Mouse (Mus musculus): Measurements from ENCODE around the gene Scn8a. TPM values are rescaled to one million over a fixed set of nuclear protein-coding genes. Genes with fewer than 3 reads are reported as not detected.

Scn8a gene
- polyA plus RNA-seq, 1 experiment from 2014 or later = 9.1 TPM

DNA sequence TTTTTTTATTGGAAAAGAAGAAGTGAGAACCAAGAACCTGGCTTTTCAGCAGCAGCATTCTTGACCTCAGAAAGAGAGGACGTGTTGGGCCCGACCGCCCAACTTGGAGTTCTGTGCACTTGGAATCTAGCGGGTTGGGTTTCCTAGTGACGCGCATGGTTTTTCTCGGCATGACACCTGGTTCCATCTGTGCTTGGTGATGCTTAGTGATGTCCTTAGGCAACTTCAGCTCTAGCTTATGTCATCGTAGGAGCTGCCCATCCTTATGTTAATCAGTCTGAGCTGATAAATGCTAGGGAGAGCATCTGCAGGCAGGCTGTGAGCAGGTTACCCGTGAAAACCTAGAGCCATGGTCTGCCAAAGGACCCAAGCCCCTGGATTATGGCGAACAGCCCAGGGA lies 120.6 kb downstream of the Scn8a start:
- 90% methylated on average over 10 of the region's 10 CpGs for WGBS
- Histone ChIP-seq H3K27me3 (no peaks in the 10 kb centered on the region), H3K4me3 (replicated peaks) (no peak overlapping the region), H3K4me2 (no peak overlapping the region), H3K4me1 (replicated peaks) (no peaks in the 10 kb centered on the region), H3K36me3 (no peaks in the 10 kb centered on the region), H3K27ac (no peak overlapping the region), H3K9me3 (no peaks in the 10 kb centered on the region), H3K9ac (replicated peaks) (no peak overlapping the region)
- ATAC-seq (ENCODE audit: insufficient number of reproducible peaks, insufficient read depth, low FRiP score, low TSS enrichment, low read depth) = no peak

DNA sequence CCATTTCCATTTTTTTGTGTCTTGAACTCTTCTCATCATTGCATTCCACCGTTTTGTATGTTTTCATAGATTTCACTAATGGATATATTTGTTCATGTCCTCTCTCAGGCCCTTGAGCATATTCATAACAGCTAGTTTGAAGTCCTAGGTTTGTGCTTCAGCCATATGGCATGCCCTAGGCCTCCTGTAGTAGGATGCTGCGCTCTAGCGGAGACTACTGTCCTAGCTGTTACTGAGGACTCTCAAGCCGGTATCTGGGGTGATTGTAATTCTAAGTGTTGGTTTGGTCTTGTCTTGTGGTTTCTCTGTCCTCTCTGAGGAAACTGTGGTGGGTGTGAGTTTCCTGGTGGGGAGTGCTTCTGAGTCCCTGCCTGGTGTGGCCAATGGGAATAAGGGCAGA lies 127.4 kb downstream of the Scn8a start:
- H3K9me3 ChIP-seq = no peaks in the 10 kb centered on the region
- no peaks in the 10 kb centered on the region for H3K4me1 ChIP-seq (replicated peaks)
- ATAC-seq (ENCODE audit: insufficient number of reproducible peaks, insufficient read depth, low FRiP score, low TSS enrichment, low read depth) = no peak
- no peak overlapping the region for H3K9ac ChIP-seq (replicated peaks)
- no peak overlapping the region for H3K4me2 ChIP-seq
- H3K36me3 ChIP-seq = no peaks in the 10 kb centered on the region
- 25% methylated on average over 4 of the region's 4 CpGs for WGBS
- no peak overlapping the region for H3K27ac ChIP-seq
- no peaks in the 10 kb centered on the region for H3K27me3 ChIP-seq
- no peak overlapping the region for H3K4me3 ChIP-seq (replicated peaks)

DNA sequence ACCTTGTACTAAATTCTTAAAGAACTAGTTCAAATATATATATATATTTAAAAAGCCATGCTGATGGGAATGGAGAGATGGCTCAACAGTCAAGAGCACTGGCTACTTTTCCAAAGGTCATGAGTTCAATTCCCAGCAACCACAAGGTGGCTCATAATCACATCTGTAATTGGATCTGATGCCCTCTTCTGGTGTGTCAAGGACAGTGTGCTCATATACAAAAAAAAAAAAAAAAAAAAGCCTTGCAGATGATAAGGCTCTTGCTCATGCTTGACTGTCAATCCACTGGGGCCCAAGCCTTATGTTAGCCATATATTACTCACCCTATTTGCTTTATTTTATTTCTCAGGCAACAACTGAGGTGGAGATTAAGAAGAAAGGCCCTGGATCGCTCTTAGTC lies 132.0 kb downstream of the Scn8a start:
- WGBS = 98% methylated on average over 1 of the region's 1 CpGs
- Histone ChIP-seq H3K4me3 (replicated peaks) (no peak overlapping the region), H3K36me3 (no peaks in the 10 kb centered on the region), H3K9ac (replicated peaks) (no peak overlapping the region), H3K4me1 (replicated peaks) (peaks cover 1% of the 10 kb centered on the region), H3K27ac (no peak overlapping the region), H3K4me2 (no peak overlapping the region), H3K9me3 (no peaks in the 10 kb centered on the region), H3K27me3 (peaks cover 3% of the 10 kb centered on the region; the same call in 1 of the 2 replicates)
- ATAC-seq (ENCODE audit: insufficient number of reproducible peaks, insufficient read depth, low FRiP score, low TSS enrichment, low read depth) = no peak

DNA sequence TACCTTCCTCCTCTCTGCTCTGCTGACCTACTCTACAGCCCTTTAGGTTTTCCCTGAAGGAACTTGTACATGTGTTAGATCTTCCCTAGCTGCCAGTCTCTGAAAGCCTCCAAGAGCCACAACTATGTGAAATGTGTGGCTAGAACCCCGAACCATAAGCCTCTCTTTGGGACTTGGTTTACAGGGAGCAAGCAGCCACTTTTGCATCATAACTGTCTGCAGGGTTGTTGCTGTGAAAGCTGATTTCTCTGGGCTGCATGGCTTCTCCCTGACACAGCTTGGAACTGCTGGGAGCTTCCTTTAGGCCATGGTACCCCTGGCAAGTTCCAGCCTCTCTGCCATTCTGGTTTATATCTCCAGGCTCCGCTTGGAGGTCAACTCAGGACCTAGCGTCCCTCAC lies 132.8 kb downstream of the Scn8a start:
- H3K4me2 ChIP-seq = no peak overlapping the region
- H3K9me3 ChIP-seq = no peaks in the 10 kb centered on the region
- 83% methylated on average over 3 of the region's 3 CpGs for WGBS
- H3K27ac ChIP-seq = no peak overlapping the region
- peaks cover 3% of the 10 kb centered on the region; the same call in 1 of the 2 replicates for H3K27me3 ChIP-seq
- H3K36me3 ChIP-seq = no peaks in the 10 kb centered on the region
- no peak overlapping the region for H3K4me3 ChIP-seq (replicated peaks)
- no peak overlapping the region for H3K9ac ChIP-seq (replicated peaks)
- peaks cover 8% of the 10 kb centered on the region for H3K4me1 ChIP-seq (replicated peaks)
- no peak for ATAC-seq (ENCODE audit: insufficient number of reproducible peaks, insufficient read depth, low FRiP score, low TSS enrichment, low read depth)

- no peak overlapping the region for H3K4me3 ChIP-seq (replicated peaks)
- ATAC-seq (ENCODE audit: insufficient number of reproducible peaks, insufficient read depth, low FRiP score, low TSS enrichment, low read depth) = no peak
- no peaks in the 10 kb centered on the region for H3K9me3 ChIP-seq
- no peak overlapping the region for H3K27ac ChIP-seq
- peaks cover 3% of the 10 kb centered on the region; the same call in 1 of the 2 replicates for H3K27me3 ChIP-seq
- H3K4me1 ChIP-seq (replicated peaks) = peaks cover 8% of the 10 kb centered on the region
- WGBS = 69% methylated on average over 3 of the region's 3 CpGs
- no peak overlapping the region for H3K4me2 ChIP-seq
- H3K36me3 ChIP-seq = no peaks in the 10 kb centered on the region
- H3K9ac ChIP-seq (replicated peaks) = no peak overlapping the region
Measured at GRCm38 (mm10) chr15:101004538-101004937, 134.9 kb downstream of the Scn8a start.

DNA sequence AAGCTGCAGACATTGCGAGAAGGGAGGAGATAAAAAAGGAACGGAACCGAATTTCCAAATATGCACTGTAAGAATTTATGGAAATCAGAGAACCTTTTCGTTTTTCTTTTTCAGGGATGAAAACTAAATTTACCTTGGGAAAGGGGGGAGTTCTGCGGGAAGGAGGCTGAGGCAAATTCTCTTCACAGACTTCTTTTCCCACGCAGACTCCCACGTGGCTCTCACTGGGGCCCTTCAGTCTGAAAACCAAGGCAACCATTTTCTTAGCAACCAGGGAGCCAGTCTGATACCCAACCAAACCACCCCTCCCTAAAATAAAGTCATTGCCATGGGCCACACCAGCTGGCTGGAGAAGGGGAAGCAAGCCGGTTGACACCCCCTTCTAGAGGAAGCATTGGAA lies 136.1 kb downstream of the Scn8a start:
- Histone ChIP-seq H3K9ac (replicated peaks) (no peak overlapping the region), H3K4me2 (no peak overlapping the region), H3K27ac (no peak overlapping the region), H3K36me3 (no peaks in the 10 kb centered on the region), H3K4me3 (replicated peaks) (no peak overlapping the region), H3K27me3 (peaks cover 3% of the 10 kb centered on the region; the same call in 1 of the 2 replicates), H3K9me3 (no peaks in the 10 kb centered on the region), H3K4me1 (replicated peaks) (peaks cover 8% of the 10 kb centered on the region)
- no peak for ATAC-seq (ENCODE audit: insufficient number of reproducible peaks, insufficient read depth, low FRiP score, low TSS enrichment, low read depth)
- WGBS = 83% methylated on average over 8 of the region's 8 CpGs

- Histone ChIP-seq H3K9me3 (no peaks in the 10 kb centered on the region), H3K27me3 (peaks cover 3% of the 10 kb centered on the region; the same call in 1 of the 2 replicates), H3K4me2 (peak overlapping the region; percentile 60), H3K4me1 (replicated peaks) (peaks cover 8% of the 10 kb centered on the region), H3K36me3 (no peaks in the 10 kb centered on the region), H3K27ac (no peak overlapping the region), H3K4me3 (replicated peaks) (peak overlapping the region; percentile 46), H3K9ac (replicated peaks) (no peak overlapping the region; the same call in 1 of the 2 replicates)
- WGBS = 13% methylated on average over 14 of the region's 15 CpGs
- peak; percentile 85 for ATAC-seq (ENCODE audit: insufficient number of reproducible peaks, insufficient read depth, low FRiP score, low TSS enrichment, low read depth)
Measured at GRCm38 (mm10) chr15:101006251-101007040, 136.8 kb downstream of the Scn8a start.

DNA sequence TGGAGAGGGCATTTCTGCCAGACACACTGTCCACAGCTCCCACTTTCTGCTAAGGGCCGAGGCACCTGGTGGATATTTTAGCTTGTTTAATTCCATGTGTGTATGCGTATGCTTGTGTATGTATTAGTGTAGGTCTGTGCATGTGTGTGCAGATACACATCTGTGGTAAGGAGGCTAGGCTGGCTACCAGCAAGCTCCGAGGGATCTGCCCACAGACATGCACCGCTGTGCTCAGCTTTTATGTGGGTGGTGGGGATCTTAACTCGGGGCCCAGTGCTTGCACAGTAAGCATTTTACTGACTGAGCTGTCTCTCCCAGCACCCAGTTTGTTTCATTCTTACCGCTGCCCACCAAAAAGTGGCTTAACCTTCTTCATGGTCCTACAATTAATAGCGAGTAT lies 137.6 kb downstream of the Scn8a start:
- 71% methylated on average over 7 of the region's 7 CpGs for WGBS
- Histone ChIP-seq H3K27ac (no peak overlapping the region), H3K9ac (replicated peaks) (no peak overlapping the region), H3K36me3 (no peaks in the 10 kb centered on the region), H3K4me2 (peak overlapping the region; percentile 60), H3K4me3 (replicated peaks) (no peak overlapping the region), H3K4me1 (replicated peaks) (peaks cover 8% of the 10 kb centered on the region), H3K9me3 (no peaks in the 10 kb centered on the region), H3K27me3 (peaks cover 3% of the 10 kb centered on the region; the same call in 1 of the 2 replicates)
- no peak for ATAC-seq (ENCODE audit: insufficient number of reproducible peaks, insufficient read depth, low FRiP score, low TSS enrichment, low read depth)

- WGBS = 88% methylated on average over 14 of the region's 14 CpGs
Measured at GRCm38 (mm10) chr15:101008386-101009010, 138.8 kb downstream of the Scn8a start.

DNA sequence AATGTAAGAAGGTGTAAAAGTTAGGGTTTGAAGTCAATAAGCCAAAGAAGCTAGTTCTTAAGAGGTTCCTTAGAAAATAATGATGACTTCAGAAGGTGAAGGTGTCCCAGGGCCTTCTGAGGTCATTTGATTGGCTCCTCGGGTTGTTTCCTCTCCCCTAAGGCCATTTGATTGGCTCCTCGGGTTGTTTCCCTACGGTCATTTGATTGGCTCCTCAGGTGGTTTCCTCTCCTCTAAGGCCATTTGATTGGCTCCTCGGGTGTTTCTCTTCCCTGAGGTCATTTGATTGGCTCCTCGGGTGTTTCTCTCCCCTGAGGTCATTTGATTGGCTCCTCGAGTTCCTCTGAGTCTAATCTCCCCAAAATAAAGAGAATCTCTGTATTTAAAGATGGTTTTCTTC lies 141.7 kb downstream of the Scn8a start:
- no peaks in the 10 kb centered on the region for H3K9me3 ChIP-seq
- H3K9ac ChIP-seq (replicated peaks) = no peak overlapping the region
- H3K36me3 ChIP-seq = no peaks in the 10 kb centered on the region
- H3K4me3 ChIP-seq (replicated peaks) = no peak overlapping the region
- 79% methylated on average over 6 of the region's 6 CpGs for WGBS
- H3K27me3 ChIP-seq = no peaks in the 10 kb centered on the region
- H3K4me2 ChIP-seq = no peak overlapping the region
- no peak for ATAC-seq (ENCODE audit: insufficient number of reproducible peaks, insufficient read depth, low FRiP score, low TSS enrichment, low read depth)
- no peak overlapping the region for H3K27ac ChIP-seq
- peaks cover 8% of the 10 kb centered on the region for H3K4me1 ChIP-seq (replicated peaks)

More at GRCm38 (mm10) chr15:101008386-101009010, 138.8 kb downstream of the Scn8a start:
- no peak overlapping the region for H3K9ac ChIP-seq (replicated peaks)
- ATAC-seq (ENCODE audit: insufficient number of reproducible peaks, insufficient read depth, low FRiP score, low TSS enrichment, low read depth) = no peak
- no peak overlapping the region for H3K4me2 ChIP-seq
- H3K27me3 ChIP-seq = peaks cover 3% of the 10 kb centered on the region; the same call in 1 of the 2 replicates
- H3K4me3 ChIP-seq (replicated peaks) = no peak overlapping the region
- no peaks in the 10 kb centered on the region for H3K9me3 ChIP-seq
- no peaks in the 10 kb centered on the region for H3K36me3 ChIP-seq
- peaks cover 8% of the 10 kb centered on the region for H3K4me1 ChIP-seq (replicated peaks)
- H3K27ac ChIP-seq = no peak overlapping the region

GRCm38 (mm10) chr15:101028960-101029359 lies 159.3 kb downstream of the Scn8a start:
- Histone ChIP-seq H3K36me3 (no peaks in the 10 kb centered on the region), H3K27me3 (0 out of 2 replicates have a peak, but pooled peaks cover 7% of the 10 kb centered on the region), H3K9me3 (no peaks in the 10 kb centered on the region), H3K4me1 (replicated peaks) (0 out of 2 replicates have a peak, but pooled peaks cover 3% of the 10 kb centered on the region), H3K4me3 (replicated peaks) (no peak overlapping the region), H3K9ac (replicated peaks) (no peak overlapping the region), H3K27ac (0 out of 2 replicates have a peak overlapping the region, but pooled peaks have one; percentile 19), H3K4me2 (no peak overlapping the region)
- 88% methylated on average over 2 of the region's 2 CpGs for WGBS
- no peak for ATAC-seq (ENCODE audit: insufficient number of reproducible peaks, insufficient read depth, low FRiP score, low TSS enrichment, low read depth)

Measured in limb, embryonic 12.5 days (tissue).